Mouse (Mus musculus) mesoderm, embryonic 11.5 days (tissue): ENCODE data around the gene Fcrl6.

Source experiments
- DNase-seq: peaks from one replicate; pipeline ENCODE4 v3.0.0-alpha.2; 2012; ENCODE audit warnings: low read depth, low spot score

Gene Fcrl6

DNA sequence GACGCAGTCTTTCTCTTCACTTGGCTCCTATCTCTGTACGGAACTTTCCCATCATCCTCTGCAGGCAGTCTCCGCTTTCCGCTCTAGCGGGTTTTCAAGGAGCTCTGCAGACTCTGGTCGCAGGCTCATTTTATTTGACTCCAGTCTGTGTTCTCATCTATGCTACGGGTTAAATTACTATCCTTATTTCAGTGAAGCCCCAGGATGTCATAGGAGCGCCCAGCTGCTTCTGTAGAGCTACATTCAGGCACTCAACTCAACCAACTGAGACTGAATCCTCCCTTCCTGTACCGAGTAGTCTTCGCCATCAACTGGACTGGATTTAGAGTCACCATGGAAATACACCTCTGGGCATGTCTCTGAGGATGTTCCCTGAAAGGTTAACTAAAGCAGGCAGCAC is 12.3 kb upstream of the Fcrl6 start:
- no peak for DNase-seq

DNA sequence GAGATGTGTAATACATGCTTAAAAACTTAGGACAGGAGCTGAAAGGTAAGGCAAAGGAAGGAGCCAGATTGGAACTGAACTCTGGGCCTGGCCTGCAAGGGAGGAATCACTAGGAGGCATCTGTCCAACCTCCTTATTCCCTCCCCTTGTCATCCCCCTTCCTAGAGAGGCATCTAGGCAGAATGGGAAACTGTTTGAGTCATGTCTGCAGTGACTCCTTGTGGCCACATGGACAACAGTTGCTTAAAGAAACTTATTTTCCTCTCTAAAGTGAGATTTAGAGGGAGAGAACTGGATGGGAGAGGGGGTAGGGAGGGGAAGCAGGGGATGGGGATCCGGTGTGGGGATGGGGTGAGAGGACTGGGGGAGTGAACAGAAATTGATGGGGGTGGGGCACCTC is 10.4 kb upstream of the Fcrl6 start:
- no peak for DNase-seq

DNA sequence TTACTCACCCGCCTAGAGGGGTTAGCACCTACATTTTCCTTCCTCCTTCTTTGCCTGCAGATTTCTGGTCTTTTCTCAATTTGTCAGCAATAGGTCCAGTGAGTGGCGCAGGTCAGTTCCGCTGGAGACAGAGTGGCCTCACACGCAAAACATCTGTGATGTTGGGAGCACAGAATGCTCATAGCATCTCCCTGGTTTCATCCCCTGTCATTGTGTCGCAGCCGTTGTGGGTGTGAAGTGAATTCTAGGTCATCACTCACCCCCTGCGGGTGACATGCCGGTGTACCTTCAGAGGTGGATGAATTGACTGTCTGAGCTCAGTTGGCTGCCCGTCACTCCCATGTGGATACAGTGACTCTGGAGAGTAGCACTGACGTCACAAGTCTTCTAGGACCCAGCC is 9.0 kb upstream of the Fcrl6 start:
- no peak for DNase-seq

GRCm38 (mm10) chr1:172594495-172594894 is 7.9 kb downstream of the Fcrl6 start:
- peak; percentile 52 for DNase-seq

DNA sequence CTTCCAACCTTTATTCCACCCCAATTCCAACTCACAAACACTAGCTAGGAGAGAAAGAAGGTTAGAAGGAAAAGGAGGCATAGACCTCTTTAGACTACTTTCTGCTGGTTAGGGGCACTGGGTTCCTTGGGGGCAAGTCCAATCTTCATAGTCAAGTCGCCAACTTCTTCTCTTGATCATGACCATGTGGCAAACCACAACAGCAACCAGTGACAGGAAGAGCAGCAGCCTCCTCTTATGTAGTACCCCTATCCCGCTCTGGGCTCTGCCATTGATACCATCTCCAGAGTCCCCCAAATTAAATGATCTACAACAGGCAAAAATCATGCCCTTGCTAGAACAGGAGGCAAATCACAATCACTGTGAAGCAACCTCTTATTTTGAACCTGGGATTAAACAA is 8.4 kb downstream of the Fcrl6 start:
- DNase-seq, result no peak

DNA sequence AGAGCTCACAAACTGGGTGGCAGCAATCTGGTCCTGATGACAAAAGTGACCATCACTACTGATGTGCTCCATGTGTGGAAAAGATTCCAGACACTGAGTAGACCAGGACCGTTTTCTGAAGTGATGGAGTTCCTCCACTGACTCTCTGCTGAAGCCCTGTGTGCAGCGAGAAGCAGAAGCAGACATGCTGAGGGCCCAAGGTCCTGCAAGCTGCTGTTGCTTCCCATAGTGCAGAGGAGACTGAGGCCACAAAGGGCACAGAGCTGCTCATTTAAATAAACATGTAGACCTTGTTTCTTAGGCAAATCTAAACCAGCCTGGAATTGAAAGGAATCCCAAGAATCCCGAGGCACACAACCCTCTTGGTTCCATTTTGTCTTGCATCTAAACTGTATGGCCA is 9.0 kb downstream of the Fcrl6 start:
- no peak for DNase-seq

DNA sequence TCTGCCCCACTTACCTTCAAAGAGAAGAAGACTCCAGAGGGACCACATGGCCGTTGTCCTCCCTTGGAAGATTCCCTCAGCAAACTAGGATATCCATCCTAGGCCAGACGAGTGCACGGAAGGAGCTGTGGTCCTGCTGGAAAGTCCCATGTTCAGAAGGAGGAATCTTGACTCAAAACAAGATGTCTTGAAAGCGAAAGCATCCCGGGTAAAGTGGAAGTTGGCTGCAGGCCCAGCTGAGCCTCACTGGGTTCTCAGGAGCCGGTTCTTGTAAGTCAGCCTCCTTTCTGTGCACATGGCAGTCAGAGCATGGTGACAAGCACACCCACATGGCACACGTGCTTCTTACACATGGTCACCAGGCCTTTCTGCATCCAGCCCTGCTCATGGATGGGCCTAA is 12.0 kb downstream of the Fcrl6 start, which contains the start of gene Slamf8:
Gene Slamf8, minus strand, starts transcription at position 184 of the 400 bp plus-strand sequence.
- DNase-seq, result no peak

DNA sequence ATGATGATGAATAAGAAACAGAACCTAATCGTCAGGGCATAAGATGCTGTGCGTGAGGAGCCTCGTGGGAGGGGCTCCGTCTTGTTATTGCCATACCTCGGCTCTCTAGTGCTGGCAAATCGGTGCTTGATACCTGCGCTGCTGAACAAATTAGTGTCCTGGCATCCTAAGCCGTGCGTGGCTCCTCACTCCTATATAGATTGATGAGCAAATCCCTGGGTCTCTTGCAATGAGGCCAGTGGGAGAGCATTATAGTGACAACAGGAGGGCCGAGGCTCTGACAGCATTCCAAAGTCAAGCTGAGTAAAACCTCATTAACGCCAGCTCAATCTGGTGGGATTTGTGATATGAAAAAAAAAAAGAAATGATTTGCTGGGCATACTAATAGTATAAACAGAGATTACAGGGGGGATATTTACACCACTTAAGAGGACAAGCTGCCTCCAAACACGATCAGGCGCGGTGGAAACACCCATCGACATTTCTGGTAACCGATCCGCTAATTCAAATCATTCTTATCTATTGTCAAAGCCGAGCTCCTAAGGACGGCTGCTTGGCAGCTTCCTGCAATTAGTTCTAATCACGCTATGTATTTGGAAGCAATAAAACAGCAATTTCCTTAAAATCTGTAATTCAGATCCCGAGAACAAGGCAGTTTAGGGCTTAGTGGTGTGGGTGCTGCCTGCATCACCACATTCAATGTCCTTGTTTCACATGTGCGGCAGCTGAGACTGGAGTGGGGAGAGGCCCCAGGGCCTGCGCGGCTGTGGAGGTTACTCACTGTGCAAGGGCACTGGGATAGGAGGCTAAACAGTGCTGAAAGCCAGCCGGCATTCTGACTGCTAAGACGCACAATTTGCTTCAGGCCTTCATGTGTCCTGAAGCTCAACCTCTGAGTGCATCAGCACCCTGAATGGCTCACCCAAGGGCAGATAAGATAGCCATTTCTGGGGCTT is 16.5 kb downstream of the Fcrl6 start:
- DNase-seq, result no peak

DNA sequence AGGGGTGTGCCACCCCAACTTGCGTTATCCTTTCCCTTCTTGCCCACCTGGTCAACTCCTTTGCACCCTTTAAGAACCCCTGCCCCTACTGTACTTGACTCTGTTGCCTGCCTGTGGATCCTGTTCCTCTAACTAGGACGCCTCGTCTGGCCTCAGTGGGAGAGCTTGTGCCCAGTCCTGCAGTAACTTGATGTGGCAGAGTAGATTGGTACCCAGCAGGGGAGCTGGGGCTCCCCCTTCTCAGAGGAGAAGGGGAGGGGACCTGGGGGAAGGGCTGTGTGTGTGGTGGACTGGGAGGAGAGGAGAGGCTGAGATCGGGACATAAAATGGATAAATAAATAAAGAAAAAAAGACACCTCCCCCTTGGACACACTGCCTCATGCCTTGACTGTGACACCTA is 17.3 kb downstream of the Fcrl6 start:
- no peak for DNase-seq

- no peak for DNase-seq
Measured at GRCm38 (mm10) chr1:172584271-172584670, 18.1 kb downstream of the Fcrl6 start.

DNA sequence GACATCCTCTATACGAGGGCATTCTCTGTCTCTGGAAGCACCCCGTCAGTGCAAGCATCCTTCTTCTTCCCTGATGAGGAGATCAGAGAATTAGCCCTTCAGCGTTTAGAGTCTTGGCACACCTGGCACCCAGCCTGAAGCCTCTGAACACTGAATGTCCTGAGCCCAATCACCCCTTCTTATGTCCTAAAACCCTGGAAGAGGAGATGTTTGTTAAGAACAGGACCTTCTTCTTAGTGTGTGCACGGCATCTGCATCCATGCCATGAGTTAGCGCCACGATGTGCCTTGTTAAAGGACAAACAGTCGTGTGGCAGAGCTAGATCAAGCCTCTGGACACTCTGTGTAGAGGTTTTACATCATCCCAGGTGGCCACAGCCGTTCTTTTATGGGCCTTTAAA is 19.9 kb downstream of the Fcrl6 start:
- DNase-seq, result no peak

- DNase-seq, result no peak
Measured at GRCm38 (mm10) chr1:172580116-172580515, 22.2 kb downstream of the Fcrl6 start.

DNA sequence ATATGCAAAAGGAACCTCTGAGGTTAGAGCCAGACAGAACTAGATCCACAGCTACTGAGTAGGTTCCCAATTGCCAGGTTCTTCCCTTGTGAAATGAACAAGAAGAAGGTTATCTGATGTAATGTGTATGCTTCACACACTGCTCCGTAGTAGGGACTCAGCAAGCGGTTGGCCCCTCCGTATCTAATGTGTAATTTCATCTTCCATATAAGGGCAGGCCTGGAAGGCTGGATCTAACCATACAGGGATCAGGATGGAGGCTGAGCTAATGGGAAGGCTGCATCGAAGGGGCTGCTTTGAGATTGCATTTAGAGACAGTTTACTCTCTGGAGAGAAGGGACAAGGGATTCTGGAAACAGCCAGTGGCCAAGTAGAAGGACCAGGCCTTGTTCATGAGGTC is 34.6 kb downstream of the Fcrl6 start:
- no peak for DNase-seq

DNA sequence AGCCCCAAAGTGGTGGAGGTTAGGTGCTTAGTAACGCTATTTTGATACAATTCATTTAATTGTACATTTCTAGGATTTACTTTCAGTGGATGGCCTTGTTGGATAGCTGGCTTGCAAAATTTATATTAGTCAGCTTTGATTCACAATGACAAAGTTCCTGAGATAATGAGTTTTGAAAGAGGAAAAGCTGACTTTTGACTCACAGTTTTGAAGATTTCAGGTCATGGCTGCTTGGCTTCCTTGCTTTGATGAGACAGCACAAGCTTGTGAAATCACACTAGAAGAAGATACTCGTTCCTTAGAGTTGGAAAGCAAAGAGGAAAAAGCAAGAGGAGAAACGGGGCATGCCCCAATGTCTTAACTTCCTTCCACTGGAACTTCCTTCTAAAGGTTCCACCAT is 36.2 kb downstream of the Fcrl6 start:
- DNase-seq, result no peak

DNA sequence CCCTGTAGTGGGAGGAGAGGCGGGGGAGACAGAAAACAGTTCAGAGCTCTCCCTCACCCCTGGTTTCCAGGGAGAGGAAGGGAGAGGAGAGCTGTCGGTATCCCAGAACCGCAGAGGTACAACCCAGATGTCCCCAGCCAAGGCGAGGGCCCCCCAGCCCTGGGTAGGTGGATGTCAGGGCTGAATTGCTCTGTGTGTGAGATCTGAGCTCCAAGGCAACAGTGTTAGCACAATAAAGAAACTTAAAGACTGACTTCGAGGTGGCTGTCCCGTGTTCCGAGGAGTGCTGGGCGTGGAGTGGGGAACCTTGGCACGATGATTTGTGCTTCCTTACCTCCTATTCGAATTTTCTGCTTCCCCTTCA is 38.9 kb downstream of the Fcrl6 start:
- DNase-seq, result no peak

DNA sequence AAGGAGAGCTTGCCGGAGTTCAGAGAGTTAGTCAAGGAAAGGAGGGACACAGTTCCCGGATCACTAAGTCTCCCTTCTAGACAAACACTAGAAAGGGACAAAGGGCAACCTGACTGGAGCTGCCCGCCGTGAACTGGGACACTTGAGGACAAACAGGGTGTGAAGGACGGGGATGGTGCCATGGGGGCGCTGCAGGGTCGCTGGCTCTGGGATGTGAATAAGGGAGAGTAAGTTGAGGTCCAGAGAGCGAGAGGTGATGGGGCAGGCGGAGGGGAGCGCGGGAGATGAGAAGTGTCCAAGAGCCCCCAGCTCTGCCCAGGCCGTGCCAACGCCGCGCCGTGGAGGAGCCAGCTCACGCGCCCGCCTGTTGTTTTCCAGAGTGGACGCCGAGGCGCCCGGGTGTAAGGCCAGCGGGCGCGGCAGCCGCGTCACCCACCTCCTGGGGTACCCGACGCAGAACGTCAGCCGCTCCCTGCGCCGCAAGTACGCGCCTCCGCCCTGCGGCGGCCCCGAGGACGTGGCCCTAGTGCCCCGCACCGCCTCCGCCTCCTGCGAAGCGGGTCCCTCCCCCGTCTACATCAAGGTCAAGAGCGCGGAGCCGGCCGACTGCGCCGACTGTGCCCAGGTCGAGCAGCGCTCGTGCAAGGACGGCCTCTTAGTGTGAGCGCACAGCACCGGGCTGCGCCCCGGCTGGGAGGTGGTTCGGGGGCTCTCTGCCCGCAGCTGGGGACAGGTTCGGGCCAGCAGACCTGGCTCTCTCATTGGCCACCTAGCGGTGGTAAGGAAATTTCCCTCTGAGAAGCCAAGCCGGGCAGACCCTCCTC is 39.5 kb downstream of the Fcrl6 start:
- DNase-seq, result peak; percentile 87

DNA sequence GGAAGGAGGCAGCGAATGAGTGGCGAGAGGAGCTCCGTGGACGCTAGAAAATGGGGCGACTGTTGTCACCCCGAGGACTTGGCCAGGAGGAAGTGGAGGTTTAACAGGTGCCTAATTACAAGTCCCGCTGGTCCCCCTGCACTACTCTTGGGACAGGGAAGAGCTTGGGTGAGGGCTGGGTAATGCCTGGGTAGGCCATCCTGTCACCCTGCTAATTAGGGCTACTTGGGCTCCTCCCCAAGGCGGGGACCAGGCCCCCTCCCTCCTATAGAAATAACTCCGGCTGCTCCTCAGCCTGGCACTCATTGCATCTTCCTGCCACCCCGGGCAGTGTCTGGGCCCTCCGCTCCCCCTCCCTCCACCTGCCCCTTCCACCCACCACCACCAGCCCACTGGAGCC is 46.7 kb downstream of the Fcrl6 start, which contains the start of gene Vsig8:
Gene Vsig8, plus strand, starts transcription at position 301 of the 400 bp plus-strand sequence.
- DNase-seq, result no peak

DNA sequence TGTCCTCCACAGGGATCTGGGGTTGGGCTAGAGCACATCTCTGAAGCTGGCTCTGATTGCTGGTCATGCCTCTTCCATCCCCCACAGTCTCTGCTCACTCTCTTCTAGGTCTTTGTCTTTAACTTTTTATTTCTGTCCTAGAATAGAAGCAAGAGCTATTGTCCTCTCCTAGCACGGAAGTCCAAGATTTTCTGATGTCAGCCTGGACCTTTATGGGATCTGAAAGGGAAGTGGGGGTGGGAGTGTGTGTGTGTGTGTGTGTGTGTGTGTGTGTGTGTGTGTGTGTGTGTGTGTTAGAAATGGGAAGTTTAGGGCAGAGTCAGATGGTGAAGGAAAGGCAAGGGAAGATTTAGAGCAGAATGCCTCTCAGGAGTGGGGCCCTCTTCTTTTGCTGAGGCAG is 49.7 kb downstream of the Fcrl6 start:
- DNase-seq, result no peak

DNA sequence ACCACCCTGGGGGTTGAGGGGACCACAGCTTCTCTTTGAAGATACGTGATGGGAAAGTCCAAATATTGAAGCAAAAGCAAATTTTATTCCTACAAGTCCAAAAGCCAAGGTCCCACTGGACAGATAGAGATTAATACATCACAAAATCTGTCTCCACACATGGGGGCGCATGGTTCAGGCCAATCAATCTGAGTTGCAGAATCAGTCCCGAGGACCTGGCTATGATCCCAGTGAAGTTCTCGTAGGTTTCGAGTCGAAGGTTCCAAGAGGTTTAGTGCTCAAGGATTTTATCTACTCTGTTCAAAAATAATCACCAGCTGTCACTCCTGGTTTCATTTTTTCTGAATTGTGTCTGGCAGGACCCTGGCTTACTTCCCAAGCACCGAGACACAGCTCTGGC is 51.3 kb downstream of the Fcrl6 start:
- DNase-seq, result no peak

DNA sequence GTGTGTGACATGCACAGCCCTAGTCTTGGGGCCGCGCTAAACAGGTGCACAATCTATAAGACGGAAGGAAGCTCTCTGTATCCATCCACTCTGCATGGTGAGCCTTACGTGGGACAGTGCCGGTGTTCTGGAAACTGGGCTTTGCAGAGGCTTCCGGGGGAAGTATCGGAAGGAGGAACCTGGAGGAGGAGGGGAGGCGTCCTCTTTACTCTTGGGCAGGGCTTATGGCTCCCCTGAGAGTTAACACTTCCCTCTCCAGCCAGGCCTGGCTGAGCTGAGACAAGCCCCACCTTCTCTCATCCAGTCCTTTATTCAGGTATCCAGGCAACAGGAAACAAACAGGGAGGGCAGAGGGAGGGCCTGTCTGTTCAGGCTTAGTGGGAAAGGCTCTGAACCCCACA is 51.8 kb downstream of the Fcrl6 start:
- DNase-seq, result no peak

DNA sequence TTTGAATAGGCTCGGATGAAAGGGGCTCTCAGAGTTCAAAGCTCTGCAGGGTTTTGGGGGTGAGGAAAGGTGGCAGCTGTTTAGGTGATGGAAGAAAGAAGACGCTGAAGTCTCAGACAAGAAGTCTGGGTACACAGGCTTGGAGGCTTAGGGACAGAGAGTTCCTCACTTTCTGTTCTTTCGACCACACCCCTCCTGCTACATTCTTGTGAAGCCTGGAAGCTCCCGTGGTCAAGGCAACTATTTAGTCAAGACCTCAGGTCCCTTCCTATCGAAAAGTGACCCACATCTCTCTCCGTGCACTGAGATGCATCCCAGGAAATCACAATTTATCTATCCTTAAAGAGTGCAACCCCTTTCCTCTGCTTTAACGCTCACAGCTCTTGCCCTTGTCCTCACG is 52.6 kb downstream of the Fcrl6 start:
- DNase-seq, result no peak

- no peak for DNase-seq
Measured at GRCm38 (mm10) chr1:172549314-172549713, 53.0 kb downstream of the Fcrl6 start.

DNA sequence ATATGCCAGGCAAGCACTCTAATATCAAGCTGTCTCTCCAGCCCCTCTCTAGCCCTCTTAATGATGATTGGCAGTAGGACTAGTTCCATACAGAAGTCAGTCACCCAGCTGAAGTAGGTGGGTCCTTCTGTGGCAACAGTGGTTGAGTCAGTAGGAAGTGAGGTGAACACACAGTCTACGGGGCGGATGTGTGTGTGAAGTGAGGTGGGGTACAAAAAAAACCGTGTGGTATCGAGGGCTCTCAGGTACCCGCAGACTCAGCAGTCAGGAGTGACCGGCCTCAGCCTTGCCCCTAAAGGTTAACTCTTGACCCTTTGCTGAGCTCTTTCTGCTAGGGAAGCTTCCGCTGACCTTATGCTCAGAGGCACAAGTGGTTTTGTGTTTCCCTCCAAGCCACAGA is 53.9 kb downstream of the Fcrl6 start:
- no peak for DNase-seq
